Mouse (Mus musculus): ENCODE data around the gene Slc16a4.

Gene Slc16a4

GRCm38 (mm10) chr3:107290764-107291381 lies at the start of gene Slc16a4:
Gene Slc16a4, plus strand, starts transcription at chr3:107291230.
- no peak for DNase-seq (ENCODE audit: low spot score in 2 of 2)

- DNase-seq (ENCODE audit: low spot score in 2 of 2): no peak
Measured at GRCm38 (mm10) chr3:107241389-107242094, 49.5 kb upstream of the Slc16a4 start.

GRCm38 (mm10) chr3:107246876-107247275 lies 44.2 kb upstream of the Slc16a4 start:
- no peak for DNase-seq (ENCODE audit: low spot score in 2 of 2)

GRCm38 (mm10) chr3:107249042-107249441 lies 42.0 kb upstream of the Slc16a4 start:
- no peak for DNase-seq (ENCODE audit: low spot score in 2 of 2)

GRCm38 (mm10) chr3:107250320-107250719 lies 40.7 kb upstream of the Slc16a4 start:
- no peak for DNase-seq (ENCODE audit: low spot score in 2 of 2)

- DNase-seq (ENCODE audit: low spot score in 2 of 2): no peak
Measured at GRCm38 (mm10) chr3:107252035-107252434, 39.0 kb upstream of the Slc16a4 start.

- no peak for DNase-seq (ENCODE audit: low spot score in 2 of 2)
Measured at GRCm38 (mm10) chr3:107253925-107254324, 37.1 kb upstream of the Slc16a4 start.

GRCm38 (mm10) chr3:107255992-107256391 lies 35.0 kb upstream of the Slc16a4 start:
- DNase-seq (ENCODE audit: low spot score in 2 of 2): no peak

GRCm38 (mm10) chr3:107256724-107257123 lies 34.3 kb upstream of the Slc16a4 start:
- no peak for DNase-seq (ENCODE audit: low spot score in 2 of 2)

- DNase-seq (ENCODE audit: low spot score in 2 of 2): no peak
Measured at GRCm38 (mm10) chr3:107257924-107258323, 33.1 kb upstream of the Slc16a4 start.

GRCm38 (mm10) chr3:107260956-107261850 lies 29.8 kb upstream of the Slc16a4 start:
- DNase-seq (ENCODE audit: low spot score in 2 of 2): peak; percentile 26 to 46

- DNase-seq (ENCODE audit: low spot score in 2 of 2): no peak
Measured at GRCm38 (mm10) chr3:107261851-107262165, 29.2 kb upstream of the Slc16a4 start.

- no peak for DNase-seq (ENCODE audit: low spot score in 2 of 2)
Measured at GRCm38 (mm10) chr3:107266814-107267345, 24.1 kb upstream of the Slc16a4 start.

GRCm38 (mm10) chr3:107272433-107272832 lies 18.6 kb upstream of the Slc16a4 start:
- DNase-seq (ENCODE audit: low spot score in 2 of 2): no peak

GRCm38 (mm10) chr3:107273820-107274219 lies 17.2 kb upstream of the Slc16a4 start:
- DNase-seq (ENCODE audit: low spot score in 2 of 2): peak; percentile 27 to 65

- DNase-seq (ENCODE audit: low spot score in 2 of 2): no peak
Measured at GRCm38 (mm10) chr3:107275351-107275750, 15.7 kb upstream of the Slc16a4 start.

- no peak for DNase-seq (ENCODE audit: low spot score in 2 of 2)
Measured at GRCm38 (mm10) chr3:107275996-107276395, 15.0 kb upstream of the Slc16a4 start.

- no peak for DNase-seq (ENCODE audit: low spot score in 2 of 2)
Measured at GRCm38 (mm10) chr3:107276626-107277025, 14.4 kb upstream of the Slc16a4 start.

- DNase-seq (ENCODE audit: low spot score in 2 of 2): peak; percentile 85 to 88
Measured at GRCm38 (mm10) chr3:107278479-107279269, 12.4 kb upstream of the Slc16a4 start, which contains the start of gene Lamtor5. Gene Lamtor5, plus strand, starts transcription at chr3:107278858.

- no peak for DNase-seq (ENCODE audit: low spot score in 2 of 2)
Measured at GRCm38 (mm10) chr3:107286123-107286522, 4.9 kb upstream of the Slc16a4 start.

GRCm38 (mm10) chr3:107287346-107287745 lies 3.7 kb upstream of the Slc16a4 start:
- no peak for DNase-seq (ENCODE audit: low spot score in 2 of 2)

All from thymus, postnatal 10 days (tissue).